Mouse (Mus musculus) urinary bladder, postnatal 14 days (tissue): Measurements from ENCODE around the gene Hltf.
"Not testable (repeated sequence)": the region's sequence is repeated elsewhere in the genome, so short reads cannot be mapped to it uniquely, and the experiment has no call there.

Experiments
- DNase-seq: peaks from one replicate; pipeline ENCODE4 v3.0.0; 2021; ENCODE audit warnings: low spot score

Gene Hltf

GRCm38 (mm10) chr3:20057306-20058196 lies at the start of gene Hltf:
Gene Hltf, plus strand, starts transcription at chr3:20057811.
- DNase-seq = peak; percentile 93

DNA sequence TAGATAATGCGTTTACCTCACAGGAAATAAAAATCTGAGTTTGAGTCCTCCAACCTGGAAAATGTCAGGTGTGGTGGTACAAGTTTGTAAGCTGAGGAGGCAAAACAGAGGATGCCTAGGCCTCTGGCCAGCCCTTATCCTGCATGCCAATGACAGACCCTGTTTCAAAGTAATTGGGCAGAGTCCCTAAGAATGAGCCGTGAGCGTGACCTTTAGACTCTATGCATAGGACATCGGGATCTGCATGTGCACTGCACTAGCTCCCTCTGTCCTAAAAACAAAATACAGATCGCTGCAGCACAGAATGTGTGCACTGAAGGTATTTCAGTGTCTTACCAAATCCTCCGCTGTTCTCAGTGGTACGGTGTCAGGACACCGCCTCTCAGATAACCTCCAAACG lies 47.1 kb upstream of the Hltf start:
- no peak for DNase-seq

DNA sequence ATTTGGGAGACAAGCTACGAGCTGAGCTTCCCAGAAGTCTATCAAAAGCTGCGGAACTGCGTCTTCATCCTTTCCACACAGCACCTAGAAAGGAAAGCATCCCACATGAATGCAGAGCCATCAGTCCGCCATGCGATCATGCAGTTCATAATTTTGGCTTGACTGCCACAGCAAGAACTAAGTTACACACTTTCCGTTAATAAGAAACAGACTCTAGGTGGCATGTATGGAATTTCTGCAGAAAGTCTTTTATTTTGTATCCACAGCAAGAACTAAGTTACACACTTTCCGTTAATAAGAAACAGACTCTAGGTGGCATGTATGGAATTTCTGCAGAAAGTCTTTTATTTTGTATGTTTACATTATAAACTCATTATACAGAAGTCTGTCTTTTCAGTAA lies 46.7 kb upstream of the Hltf start:
- not testable (repeated sequence) for DNase-seq

- no peak for DNase-seq
These were observed 43.2 kb upstream of the Hltf start for GRCm38 (mm10) chr3:20014454-20014853.

DNA sequence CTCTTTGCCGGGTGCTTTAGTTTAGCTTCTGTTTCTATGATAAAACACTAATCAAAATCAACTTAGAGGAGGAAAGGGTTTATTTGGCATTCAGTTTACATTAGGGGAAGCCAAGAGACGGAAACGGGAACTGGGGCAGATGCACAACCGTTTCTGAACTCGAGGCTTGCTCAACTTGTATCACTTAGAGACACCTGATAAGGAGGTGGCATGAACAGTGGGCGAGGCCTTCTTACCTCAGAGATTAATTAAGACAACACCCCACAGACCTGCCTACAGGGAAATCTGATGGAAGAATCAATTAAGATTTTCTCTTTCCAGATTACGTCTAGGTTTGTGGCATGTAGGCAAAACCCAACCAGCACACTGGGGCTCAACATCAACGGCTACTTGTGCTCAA lies 39.5 kb upstream of the Hltf start:
- DNase-seq = no peak

GRCm38 (mm10) chr3:20023832-20024231 lies 33.8 kb upstream of the Hltf start:
- DNase-seq = no peak

GRCm38 (mm10) chr3:20026481-20026880 lies 31.1 kb upstream of the Hltf start:
- DNase-seq = no peak

- DNase-seq = no peak
These were observed 30.5 kb upstream of the Hltf start for GRCm38 (mm10) chr3:20026996-20027689.

DNA sequence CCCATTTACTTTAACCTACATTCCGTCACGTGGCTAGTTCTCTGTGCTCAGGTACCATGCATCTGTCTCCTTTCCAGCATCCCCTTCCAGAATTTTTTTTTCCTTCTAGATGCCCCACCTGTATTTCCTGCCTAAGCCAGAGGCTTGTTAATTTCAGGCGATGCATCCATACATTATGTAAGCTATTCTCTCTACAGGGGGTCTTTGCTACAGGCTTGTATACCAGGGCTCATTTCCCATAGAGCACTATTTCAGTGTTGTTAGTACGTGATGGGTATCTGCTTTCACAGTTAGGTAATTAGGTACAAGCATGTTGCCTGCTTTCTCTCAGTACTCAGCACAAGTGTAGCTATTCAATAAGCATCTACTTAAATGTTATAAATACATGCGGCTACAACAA lies 29.8 kb upstream of the Hltf start:
- DNase-seq = no peak

DNA sequence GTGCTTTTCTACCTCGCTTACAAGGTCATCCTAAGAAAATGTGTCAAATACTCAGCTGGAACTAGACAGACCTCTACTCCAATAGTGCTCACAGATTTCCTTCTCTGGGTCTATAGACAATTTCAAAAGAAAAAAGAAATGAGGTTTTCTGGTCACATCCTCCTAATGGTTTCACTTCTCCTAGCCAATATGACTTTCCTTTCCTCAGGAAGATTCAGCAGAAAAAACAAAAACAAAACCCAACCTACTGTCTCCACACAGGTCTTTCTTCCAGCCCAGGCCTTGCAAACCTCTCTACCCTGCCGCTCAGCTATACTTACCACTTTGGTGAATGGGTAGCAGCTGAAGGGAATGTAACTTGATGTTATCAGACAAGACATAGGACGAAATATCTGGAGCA lies 29.0 kb upstream of the Hltf start:
- DNase-seq = no peak

DNA sequence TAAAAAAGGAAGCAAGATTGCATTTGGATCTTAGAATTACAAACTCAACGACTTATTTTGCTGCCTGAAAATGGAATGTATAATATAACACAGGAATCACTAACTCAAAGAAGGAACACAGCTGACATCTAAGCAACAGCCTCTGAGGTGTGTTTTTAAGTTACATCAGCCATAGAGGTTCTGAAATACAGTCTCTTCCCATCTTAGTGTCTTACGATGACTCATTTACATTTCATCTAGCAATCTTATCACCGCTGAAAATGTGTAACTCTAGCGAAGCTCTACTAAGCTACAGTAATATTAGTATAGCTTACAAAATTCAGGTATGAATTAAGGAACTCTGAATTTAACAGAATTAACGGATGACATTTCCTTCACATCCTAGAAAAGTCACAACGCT lies 26.8 kb upstream of the Hltf start:
- DNase-seq = no peak

DNA sequence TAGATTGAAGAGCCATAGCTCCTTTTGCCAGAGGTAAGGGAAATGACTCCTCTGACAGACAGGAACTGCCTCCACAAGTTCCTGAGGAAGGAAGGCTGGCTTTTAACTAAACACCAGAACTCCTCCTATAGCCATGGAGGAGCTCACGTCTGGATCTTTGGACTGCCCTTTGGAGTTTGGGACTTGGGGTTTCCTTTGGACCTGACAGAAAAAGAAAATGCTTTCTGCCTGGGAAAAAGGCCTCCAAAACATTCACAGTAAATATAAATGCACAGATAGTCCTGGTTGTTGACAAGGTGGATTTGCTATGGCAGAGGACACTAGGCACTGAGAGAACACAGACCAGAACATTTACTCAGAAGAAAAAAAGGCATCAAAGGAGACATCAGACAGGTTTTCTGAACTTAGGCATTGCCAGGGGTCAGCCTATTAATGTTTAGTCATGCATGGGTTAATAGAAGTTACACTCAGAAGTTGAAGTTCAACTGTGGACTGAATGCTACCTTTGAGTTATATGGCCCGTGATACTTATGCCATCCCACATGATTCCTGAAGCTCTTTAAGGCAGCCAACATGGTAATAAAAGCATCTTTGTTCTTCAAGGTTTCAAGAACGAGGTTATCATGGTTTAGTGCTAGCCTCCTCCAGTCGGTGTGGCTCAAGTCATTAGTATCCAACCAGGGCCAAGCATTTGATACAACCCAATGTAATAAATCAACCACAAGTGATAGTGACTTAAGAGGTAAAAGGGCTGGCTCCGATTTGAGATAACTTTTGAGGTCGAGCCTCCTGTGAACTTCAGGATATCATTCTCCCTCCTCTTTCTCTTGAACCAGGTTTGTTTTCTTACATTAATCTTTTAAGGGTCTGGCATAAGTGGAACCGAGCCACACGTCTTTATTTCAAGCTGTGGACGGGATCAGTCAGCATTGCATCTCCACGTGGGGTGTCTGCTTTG lies 23.6 kb upstream of the Hltf start:
- no peak for DNase-seq

DNA sequence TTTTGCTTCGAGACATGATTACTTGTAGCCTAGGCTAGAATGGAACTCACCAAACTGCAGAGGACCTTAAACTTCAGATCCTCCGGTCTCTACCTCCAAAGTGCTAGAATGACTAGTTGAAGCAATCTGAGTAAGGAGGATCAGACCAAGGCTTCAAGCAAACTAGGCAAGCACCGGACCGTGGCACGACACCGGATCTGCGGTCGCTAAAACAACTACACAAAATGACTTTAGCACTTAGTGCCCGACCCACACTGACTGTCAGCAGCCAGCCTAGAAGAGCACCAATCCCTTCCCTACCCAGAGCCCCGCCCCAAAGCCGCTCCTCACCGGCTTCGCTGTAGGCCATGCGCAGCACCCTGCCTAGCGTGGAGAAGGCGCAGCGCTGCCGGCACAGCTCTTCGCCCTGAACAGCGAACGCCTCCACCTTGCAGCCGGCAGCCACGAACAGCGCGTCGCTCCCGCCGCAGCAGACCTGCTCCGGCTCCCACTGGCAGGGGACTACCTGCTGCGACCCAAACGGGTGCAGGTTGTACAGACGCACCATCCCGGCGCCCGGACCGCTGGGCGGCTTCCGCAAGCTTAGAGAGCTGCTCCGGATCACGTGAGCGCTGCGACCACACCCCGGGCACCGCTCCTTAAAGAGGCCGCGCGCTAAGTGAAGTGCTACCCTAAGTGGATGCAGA lies 22.7 kb upstream of the Hltf start, which contains the start of gene Hps3:
Gene Hps3 (minus strand): TSS at position 597 of the 686 bp plus-strand sequence.
- DNase-seq = peak; percentile 87

DNA sequence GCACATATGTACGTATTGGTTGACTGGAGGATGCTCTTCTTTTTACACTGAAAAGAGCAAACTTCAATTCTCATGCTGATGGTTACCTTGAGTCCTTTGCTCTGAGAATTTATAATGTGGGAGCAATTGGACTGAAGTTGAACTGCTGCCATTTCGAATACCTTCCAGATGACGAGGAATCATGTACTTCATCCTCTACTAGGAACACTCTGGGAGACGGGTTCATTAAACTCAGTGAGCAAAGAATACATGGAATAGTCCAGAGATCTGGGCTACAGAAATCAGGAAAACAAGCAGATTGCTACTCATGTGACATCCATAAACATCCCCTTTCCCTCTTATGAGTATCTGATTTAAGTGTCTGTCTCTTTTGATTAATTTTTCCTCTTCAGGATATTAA lies 21.5 kb upstream of the Hltf start:
- DNase-seq = no peak

- not testable (repeated sequence) for DNase-seq
These were observed 16.1 kb upstream of the Hltf start for GRCm38 (mm10) chr3:20041461-20041860.

DNA sequence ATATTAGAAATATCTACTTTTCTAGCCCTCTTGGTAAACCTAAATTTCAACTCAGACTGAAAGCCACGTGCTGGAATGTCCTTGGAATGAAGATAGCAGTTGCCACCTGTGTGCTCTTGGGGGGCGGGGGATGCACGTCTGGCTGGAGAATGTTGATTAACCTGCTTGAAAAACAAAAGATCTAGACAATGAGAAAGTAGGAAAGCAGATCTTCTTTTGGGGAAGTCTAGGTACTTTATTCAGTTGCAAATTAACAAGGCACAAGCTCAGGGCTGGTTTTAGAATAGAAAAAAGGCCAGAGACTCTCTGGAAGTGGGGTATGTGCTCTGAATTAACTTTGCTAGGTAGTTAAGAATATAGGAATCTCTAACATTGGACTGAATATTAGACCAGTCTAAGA lies 12.9 kb upstream of the Hltf start:
- DNase-seq = not testable (repeated sequence)

GRCm38 (mm10) chr3:20058197-20058541 lies 558 bp downstream of the Hltf start:
- no peak for DNase-seq

GRCm38 (mm10) chr3:20076145-20077053 lies 18.8 kb downstream of the Hltf start:
- DNase-seq = no peak

GRCm38 (mm10) chr3:20082161-20082560 lies 24.6 kb downstream of the Hltf start:
- no peak for DNase-seq

- DNase-seq = no peak
These were observed 46.2 kb downstream of the Hltf start for GRCm38 (mm10) chr3:20103830-20104229.

GRCm38 (mm10) chr3:20104318-20104717 lies 46.7 kb downstream of the Hltf start:
- DNase-seq = no peak
